Mouse (Mus musculus): ENCODE data around the gene Slc13a3. TPM values are rescaled to one million over a fixed set of nuclear protein-coding genes. Genes with fewer than 3 reads are reported as not detected.

Slc13a3 gene
- polyA plus RNA-seq, 1 experiment from 2014 or later = 0.89 TPM

DNA sequence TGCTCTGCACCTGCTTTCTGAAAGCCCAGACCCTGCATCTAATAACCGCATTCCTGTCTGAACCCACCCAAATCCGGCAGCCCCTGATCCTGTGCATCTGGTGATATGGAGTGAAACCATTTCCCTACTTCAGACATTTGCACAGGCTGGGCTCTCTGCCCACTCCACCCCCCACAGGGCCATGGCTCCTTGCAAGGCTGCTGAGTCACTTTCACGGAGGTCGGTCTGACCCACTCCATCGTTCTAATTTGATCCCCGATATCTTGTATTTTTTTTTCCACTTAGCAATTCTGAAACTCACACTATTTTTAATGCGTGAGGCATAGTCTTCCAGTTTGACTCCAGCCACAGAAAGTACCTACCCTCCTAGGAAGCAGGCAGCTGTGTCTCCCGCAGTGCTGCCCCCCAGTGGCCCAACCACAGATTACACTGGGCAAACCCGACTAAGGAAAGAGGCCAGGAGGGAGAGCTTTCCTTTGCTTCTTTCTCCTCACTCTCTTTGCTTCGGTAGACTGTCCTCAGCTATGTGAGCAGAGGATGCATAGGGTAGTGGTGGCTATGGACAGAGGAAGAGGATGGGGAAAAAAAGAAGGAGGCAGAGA lies 65.2 kb downstream of the Slc13a3 start:
- ATAC-seq (ENCODE audit: insufficient number of reproducible peaks, low FRiP score, low TSS enrichment, low read depth) = no peak
- H3K4me1 ChIP-seq = no peaks in the 10 kb centered on the region
- no peaks in the 10 kb centered on the region for H3K9me3 ChIP-seq (replicated peaks)
- H3K4me2 ChIP-seq (replicated peaks) = no peak overlapping the region
- H3K36me3 ChIP-seq = no peaks in the 10 kb centered on the region
- 31% methylated on average over 10 of the region's 10 CpGs for whole genome bisulfite sequencing
- H3K27ac ChIP-seq (replicated peaks) = no peak overlapping the region
- no peaks in the 10 kb centered on the region for H3K27me3 ChIP-seq
- no peak overlapping the region for H3K9ac ChIP-seq
- H3K4me3 ChIP-seq (replicated peaks) = no peak overlapping the region

DNA sequence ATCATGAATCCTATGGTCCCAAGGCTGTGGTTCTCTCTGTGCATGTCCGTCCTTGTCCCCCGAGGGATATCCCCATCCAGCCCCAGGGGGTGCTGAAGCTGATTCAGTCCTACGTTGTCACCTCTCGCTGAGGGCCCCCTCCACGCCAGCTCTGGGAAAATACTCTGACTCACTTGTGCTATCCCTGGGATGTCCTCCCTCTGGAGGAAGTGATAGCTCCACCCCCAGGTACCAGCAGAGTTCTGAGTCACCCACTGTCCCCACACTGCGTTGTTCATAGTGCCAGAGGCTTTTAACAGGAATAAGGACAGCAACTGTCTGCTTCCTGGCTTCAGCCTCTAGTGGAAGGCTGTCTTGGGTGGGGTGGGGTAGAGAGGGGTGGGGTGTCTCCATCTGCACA lies 67.7 kb downstream of the Slc13a3 start:
- no peak overlapping the region for H3K27ac ChIP-seq (replicated peaks)
- 55% methylated on average over 6 of the region's 6 CpGs for WGBS

DNA sequence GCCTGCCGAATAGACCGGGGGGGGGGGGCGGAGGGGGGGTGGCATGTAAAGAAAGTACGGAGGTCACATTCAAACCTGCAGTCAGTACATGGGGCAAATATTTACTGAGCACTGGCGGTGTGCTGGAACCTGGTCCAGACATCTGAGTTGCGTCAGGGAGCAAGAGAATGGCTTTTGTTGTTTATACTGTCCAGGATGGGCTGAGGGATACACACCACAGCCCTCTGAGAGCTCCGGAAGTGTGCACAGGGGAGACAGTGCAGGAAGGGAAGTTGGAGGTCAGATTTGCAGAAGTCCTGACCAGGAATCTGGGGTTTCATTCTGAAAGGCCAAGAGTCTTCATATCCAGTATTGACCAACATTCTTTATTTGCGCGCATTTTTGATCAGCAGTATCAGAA lies 68.1 kb downstream of the Slc13a3 start:
- 57% methylated on average over 9 of the region's 9 CpGs for WGBS
- no peaks in the 10 kb centered on the region for H3K9me3 ChIP-seq (replicated peaks)
- ATAC-seq (ENCODE audit: insufficient number of reproducible peaks, low FRiP score, low TSS enrichment, low read depth) = no peak

More for the DNA sequence above, 67.7 kb downstream of the Slc13a3 start:
- no peaks in the 10 kb centered on the region for H3K27me3 ChIP-seq
- H3K9me3 ChIP-seq (replicated peaks) = no peaks in the 10 kb centered on the region
- no peak overlapping the region for H3K4me3 ChIP-seq (replicated peaks)
- no peaks in the 10 kb centered on the region for H3K4me1 ChIP-seq
- no peaks in the 10 kb centered on the region for H3K36me3 ChIP-seq
- H3K4me2 ChIP-seq (replicated peaks) = no peak overlapping the region
- H3K9ac ChIP-seq = no peak overlapping the region
- ATAC-seq (ENCODE audit: insufficient number of reproducible peaks, low FRiP score, low TSS enrichment, low read depth) = no peak

DNA sequence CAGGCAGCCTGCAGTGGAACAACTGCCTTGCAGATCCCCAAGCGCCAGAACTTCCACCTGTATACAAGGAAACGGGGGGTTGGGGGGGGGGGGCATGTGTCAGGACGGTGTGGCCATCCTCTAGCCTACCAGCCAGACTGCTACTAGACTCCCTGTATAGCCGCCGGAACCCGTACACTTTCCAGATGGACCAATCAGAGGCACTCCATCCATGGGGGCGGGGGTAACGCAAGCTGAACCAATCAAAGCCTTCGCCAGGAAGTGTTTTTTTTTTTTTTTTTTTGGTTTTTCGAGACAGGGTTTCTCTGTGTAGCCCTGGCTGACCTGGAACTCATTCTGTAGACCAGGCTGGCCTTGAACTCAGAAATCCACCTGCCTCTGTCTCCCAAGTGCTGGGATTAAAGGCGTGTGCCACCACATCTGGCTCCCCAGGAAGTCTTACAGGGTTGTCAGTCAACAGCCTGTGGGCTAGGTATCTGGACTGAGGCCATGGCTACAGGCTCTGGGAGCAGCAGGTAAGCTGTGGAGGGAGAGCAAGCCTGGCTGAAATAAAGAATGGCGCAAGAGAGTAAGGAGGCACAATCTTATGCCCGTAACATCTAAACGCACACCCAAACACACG lies 74.8 kb downstream of the Slc13a3 start:
- Histone ChIP-seq H3K36me3 (no peaks in the 10 kb centered on the region), H3K9me3 (replicated peaks) (no peaks in the 10 kb centered on the region), H3K9ac (no peak overlapping the region), H3K4me3 (replicated peaks) (no peak overlapping the region), H3K27me3 (no peaks in the 10 kb centered on the region), H3K4me1 (peaks cover 16% of the 10 kb centered on the region), H3K27ac (replicated peaks) (peak overlapping the region; percentile 56; the same call in 1 of the 2 replicates), H3K4me2 (replicated peaks) (no peak overlapping the region)
- WGBS = 62% methylated on average over 15 of the region's 15 CpGs
- ATAC-seq (ENCODE audit: insufficient number of reproducible peaks, low FRiP score, low TSS enrichment, low read depth) = no peak

More for the DNA sequence above, 68.1 kb downstream of the Slc13a3 start:
- Histone ChIP-seq H3K4me1 (no peaks in the 10 kb centered on the region), H3K27ac (replicated peaks) (no peak overlapping the region), H3K27me3 (no peaks in the 10 kb centered on the region), H3K9ac (no peak overlapping the region), H3K36me3 (no peaks in the 10 kb centered on the region), H3K4me3 (replicated peaks) (no peak overlapping the region), H3K4me2 (replicated peaks) (no peak overlapping the region)

DNA sequence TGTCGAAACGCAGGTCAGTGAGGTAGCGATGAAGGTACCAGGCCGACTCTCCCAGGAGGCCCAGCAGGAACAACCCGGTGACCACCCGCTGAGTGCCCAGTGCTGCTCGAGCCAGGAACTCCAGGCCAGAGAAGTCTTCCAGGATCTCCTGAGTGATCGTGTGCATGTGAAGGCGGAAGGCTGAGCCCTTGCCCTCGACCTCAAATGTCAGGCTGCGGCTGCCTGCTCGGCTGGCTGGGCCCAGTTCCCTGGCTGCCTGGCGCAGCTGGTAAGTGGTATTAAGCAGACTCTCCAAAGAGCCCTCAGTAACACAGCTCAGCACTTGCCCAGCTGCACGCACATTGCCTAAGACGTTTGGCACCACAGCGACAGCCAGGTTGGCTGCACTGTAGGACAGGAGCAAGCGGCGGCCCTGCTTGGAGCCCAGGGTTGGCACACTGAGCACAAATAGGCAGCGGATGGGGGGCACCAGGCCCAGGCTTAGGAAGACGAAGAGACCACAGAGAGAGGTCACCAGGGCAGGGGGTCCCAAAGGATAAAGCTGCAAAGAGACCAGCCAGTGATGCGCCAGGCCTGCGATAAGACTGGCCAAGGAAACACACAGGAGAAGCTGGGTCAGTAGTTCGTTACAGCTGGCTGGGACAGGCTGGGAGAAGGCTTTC lies 75.4 kb downstream of the Slc13a3 start:
- H3K9ac ChIP-seq = no peak overlapping the region
- 50% methylated on average over 23 of the region's 23 CpGs for WGBS
- no peak overlapping the region for H3K4me3 ChIP-seq (replicated peaks)
- H3K9me3 ChIP-seq (replicated peaks) = no peaks in the 10 kb centered on the region
- peak overlapping the region; percentile 56 for H3K27ac ChIP-seq (replicated peaks)
- no peaks in the 10 kb centered on the region for H3K36me3 ChIP-seq
- H3K4me1 ChIP-seq = peaks cover 16% of the 10 kb centered on the region
- ATAC-seq (ENCODE audit: insufficient number of reproducible peaks, low FRiP score, low TSS enrichment, low read depth) = 0 out of 2 replicates have a peak, but pooled peaks have one; percentile 8
- H3K4me2 ChIP-seq (replicated peaks) = peak overlapping the region; percentile 24
- no peaks in the 10 kb centered on the region for H3K27me3 ChIP-seq

DNA sequence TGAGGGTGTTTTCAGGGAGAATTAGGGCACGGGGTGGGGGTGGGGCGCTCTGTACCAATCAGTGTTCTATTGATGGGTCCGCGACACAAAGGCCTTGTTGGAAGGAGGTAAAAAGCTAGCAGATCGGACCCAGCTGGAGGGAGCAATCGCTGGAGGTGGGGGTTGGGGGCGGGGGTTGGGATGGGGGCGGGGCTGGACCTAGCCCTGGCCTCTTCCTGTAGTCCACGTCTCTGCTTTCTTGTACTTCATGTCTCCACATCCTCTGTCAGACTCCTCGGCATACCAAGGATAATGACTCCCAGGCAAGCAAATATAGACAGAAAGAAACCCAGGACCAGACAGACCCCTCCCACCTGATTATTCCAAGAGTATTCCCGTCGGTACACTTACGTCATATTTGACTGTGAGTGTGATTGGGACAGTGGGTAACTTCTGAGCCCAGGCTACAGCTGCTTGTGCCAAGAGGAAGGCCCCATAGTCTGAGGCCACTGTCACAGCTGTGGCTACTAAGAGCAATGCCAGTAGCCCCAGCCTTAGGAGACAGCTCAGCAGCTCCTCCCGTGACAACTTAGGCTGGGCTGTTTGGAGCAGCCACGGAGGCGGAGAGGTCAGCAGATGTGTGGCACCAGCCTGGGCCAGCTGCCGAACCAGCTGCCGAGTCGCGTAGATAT lies 76.1 kb downstream of the Slc13a3 start:
- ATAC-seq (ENCODE audit: insufficient number of reproducible peaks, low FRiP score, low TSS enrichment, low read depth) = peak; percentile 72
- Histone ChIP-seq H3K4me2 (replicated peaks) (peak overlapping the region; percentile 24), H3K9me3 (replicated peaks) (no peaks in the 10 kb centered on the region), H3K4me3 (replicated peaks) (no peak overlapping the region), H3K27me3 (no peaks in the 10 kb centered on the region), H3K36me3 (no peaks in the 10 kb centered on the region), H3K9ac (no peak overlapping the region), H3K4me1 (peaks cover 19% of the 10 kb centered on the region), H3K27ac (replicated peaks) (peak overlapping the region; percentile 56)
- WGBS = 24% methylated on average over 19 of the region's 20 CpGs

DNA sequence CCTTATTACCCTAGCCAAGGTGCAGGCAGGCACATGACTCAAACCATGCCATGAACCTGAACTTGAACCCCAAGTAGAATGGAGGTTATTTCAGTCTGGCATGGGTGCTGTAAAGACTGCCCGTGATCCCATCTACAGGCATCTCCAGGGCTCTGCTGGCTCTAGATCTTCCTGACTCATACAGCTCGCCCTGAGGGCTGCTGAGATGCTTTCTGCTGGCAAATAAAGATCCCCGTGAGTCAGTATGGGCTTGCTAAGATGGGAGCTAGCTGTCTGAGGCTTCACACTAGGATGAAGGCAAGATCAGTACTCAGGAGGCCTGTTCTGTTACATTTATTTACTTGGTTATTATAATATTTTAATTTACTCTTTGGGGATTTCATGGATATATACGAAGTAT lies 80.9 kb downstream of the Slc13a3 start:
- ATAC-seq (ENCODE audit: insufficient number of reproducible peaks, low FRiP score, low TSS enrichment, low read depth) = no peak
- no peaks in the 10 kb centered on the region for H3K9me3 ChIP-seq (replicated peaks)
- H3K27ac ChIP-seq (replicated peaks) = no peak overlapping the region
- no peaks in the 10 kb centered on the region for H3K27me3 ChIP-seq
- H3K36me3 ChIP-seq = no peaks in the 10 kb centered on the region
- no peak overlapping the region for H3K4me2 ChIP-seq (replicated peaks)
- H3K4me3 ChIP-seq (replicated peaks) = no peak overlapping the region
- 69% methylated on average over 4 of the region's 4 CpGs for WGBS
- H3K4me1 ChIP-seq = peaks cover 13% of the 10 kb centered on the region
- H3K9ac ChIP-seq = no peak overlapping the region

DNA sequence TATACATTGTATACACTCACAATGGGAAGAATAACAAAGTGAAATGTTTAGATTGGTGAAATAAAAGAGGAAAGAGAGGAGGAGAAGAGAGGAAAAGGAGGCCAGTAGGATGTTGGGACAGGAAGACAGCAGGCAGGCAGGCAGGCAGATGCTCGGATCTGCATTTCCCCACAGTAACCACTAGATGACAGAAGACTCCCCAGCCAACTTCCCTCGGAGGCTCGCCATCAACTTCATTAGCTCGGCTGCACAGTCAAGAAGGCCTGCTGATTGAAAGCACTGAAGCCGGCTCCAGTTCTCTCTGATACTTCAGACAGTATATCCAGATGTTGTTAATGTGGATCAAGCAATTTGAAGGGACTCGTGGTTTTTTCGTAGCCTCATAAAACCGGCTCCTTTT lies 81.5 kb downstream of the Slc13a3 start:
- Histone ChIP-seq H3K9ac (no peak overlapping the region), H3K9me3 (replicated peaks) (no peaks in the 10 kb centered on the region), H3K27ac (replicated peaks) (no peak overlapping the region), H3K4me3 (replicated peaks) (no peak overlapping the region), H3K36me3 (0 out of 2 replicates have a peak, but pooled peaks cover 3% of the 10 kb centered on the region), H3K4me1 (peaks cover 12% of the 10 kb centered on the region), H3K27me3 (no peaks in the 10 kb centered on the region), H3K4me2 (replicated peaks) (no peak overlapping the region)
- 6% methylated on average over 8 of the region's 8 CpGs for WGBS
- ATAC-seq (ENCODE audit: insufficient number of reproducible peaks, low FRiP score, low TSS enrichment, low read depth) = no peak

DNA sequence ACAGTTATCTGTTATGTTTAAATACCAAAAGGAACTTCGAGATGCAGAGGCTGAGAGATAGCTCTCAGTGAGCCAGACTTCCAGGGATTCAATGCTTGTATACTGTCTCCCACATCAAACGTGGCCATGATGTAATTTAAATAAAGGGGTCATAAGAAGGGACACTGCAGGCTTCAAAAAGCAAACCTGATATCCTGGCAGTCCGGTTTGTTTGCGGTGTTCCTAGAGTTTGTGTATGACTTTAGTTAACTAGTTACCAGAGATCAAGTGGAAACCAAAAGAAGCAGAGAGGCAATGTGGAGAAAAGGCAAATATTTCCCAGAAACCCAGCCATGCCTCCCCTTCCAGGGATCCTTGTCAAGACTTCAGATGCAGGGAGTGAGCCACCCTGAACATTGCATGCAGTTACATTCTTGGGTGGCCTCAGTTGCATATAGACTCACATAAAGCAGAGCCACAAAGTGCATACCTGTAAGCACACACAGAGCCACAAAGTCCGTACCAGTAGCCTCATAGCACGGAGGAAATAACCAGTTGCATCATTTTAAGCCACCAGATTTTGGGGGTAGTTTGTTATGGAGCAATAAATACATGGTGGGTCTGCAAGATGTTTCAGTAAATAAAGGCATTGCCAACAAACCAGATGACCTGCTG lies 83.6 kb downstream of the Slc13a3 start:
- 78% methylated on average over 6 of the region's 6 CpGs for WGBS
- H3K9me3 ChIP-seq (replicated peaks) = no peaks in the 10 kb centered on the region
- peaks cover 24% of the 10 kb centered on the region for H3K36me3 ChIP-seq
- no peak overlapping the region for H3K27ac ChIP-seq (replicated peaks)
- peaks cover 13% of the 10 kb centered on the region for H3K4me1 ChIP-seq
- H3K9ac ChIP-seq = no peak overlapping the region
- no peak overlapping the region for H3K4me3 ChIP-seq (replicated peaks)
- H3K4me2 ChIP-seq (replicated peaks) = no peak overlapping the region
- no peak for ATAC-seq (ENCODE audit: insufficient number of reproducible peaks, low FRiP score, low TSS enrichment, low read depth)
- H3K27me3 ChIP-seq = no peaks in the 10 kb centered on the region

DNA sequence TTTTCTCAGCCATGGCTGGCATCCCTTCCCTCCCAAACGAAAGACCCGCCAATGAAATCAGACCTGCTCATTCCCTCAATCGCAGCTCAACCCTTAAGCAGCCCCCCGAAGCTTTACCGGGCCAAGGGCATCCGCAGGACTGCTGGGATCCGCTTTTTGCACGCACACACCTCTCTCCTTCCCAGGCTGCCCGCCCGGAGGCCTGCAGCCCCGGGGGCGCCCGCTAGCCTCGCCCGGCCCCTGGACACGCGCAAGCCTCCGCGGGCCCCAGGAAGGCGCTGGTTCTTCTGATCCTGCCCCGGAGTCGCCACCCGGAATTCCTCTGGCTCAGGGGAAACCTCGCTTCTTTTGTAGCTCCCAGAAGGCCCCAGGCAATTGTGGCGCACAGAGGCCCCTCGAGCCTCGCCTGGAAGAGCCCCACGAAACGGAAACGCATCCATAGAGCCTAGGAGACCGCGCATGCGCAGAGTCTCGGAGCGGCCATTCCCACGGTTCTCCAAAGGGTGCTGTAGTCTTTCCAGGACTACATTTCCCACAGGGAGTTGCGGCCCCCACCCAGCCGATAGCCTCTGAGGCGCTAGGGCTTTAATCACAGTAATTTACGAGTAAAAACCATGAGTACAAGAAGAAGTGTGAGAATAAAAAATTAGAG lies 85.1 kb downstream of the Slc13a3 start, which contains the start of gene Zfp334:
Gene Zfp334, minus strand, starts transcription at position 416 of the 652 bp plus-strand sequence.
- peak; percentile 89 for ATAC-seq (ENCODE audit: insufficient number of reproducible peaks, low FRiP score, low TSS enrichment, low read depth)
- WGBS = under 1% methylated on average over 40 of the region's 40 CpGs

More for the DNA sequence above, 85.1 kb downstream of the Slc13a3 start, which contains the start of gene Zfp334:
- no peaks in the 10 kb centered on the region for H3K9me3 ChIP-seq (replicated peaks)
- peaks cover 13% of the 10 kb centered on the region for H3K4me1 ChIP-seq
- H3K4me2 ChIP-seq (replicated peaks) = peak within 1 kb of the TSS; percentile 68
- no peaks in the 10 kb centered on the region for H3K27me3 ChIP-seq
- H3K27ac ChIP-seq (replicated peaks) = peak within 1 kb of the TSS; percentile 87
- H3K4me3 ChIP-seq (replicated peaks) = peak within 1 kb of the TSS; percentile 80
- peak within 1 kb of the TSS; percentile 79 for H3K9ac ChIP-seq
- peaks cover 38% of the 10 kb centered on the region for H3K36me3 ChIP-seq
